Mouse (Mus musculus): ENCODE results near the gene Hsd11b2. TPM values are rescaled to one million over a fixed set of nuclear protein-coding genes. Genes with fewer than 3 reads are reported as not detected.

The Hsd11b2 gene
- polyA plus RNA-seq, 1 experiment from 2014 or later: 2.2 TPM

DNA sequence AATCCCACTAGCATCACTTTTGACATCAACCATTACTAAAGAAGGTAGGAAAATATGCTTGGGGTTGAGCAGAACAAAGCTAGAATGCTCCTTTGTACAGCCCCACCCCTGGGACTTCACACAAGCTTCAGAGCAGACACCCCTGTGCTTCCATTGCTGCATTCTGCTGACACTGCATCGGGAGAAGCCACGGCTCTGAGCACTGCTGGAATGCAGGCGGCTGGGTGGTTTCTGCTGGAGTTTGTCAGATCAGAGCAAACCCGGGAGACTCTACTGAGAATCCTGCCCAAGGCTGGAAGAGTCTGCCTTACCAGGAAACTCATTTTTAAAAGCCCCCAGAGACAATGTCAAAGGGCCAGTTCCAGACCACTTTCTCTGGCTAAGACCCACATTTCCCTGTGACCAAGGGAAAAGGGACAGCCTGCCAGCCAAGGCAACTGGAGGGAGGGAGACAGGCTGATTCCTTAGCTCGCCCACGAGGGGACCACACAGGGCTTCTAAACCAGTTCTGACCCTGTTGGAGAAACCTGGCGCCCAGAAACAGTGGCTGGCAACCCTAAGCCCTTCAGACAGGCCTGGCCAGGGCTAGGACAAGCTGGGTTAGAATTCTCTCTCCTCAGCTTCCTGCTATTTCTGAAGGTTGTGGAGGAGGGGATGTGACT lies 26.1 kb downstream of the Hsd11b2 start:
- 0 out of 2 replicates have a peak, but pooled peaks cover 3% of the 10 kb centered on the region for H3K36me3 ChIP-seq (ENCODE audit: control insufficient read depth, insufficient read depth, low read length)
- peak; percentile 72 for ATAC-seq (ENCODE audit: low read depth)
- 45% methylated on average over 7 of the region's 7 CpGs for WGBS
- H3K4me2 ChIP-seq (ENCODE audit: low read depth, low read length): no peak overlapping the region
- no peak overlapping the region for H3K9ac ChIP-seq (ENCODE audit: low read length)
- H3K27ac ChIP-seq (ENCODE audit: low read length): peak overlapping the region; percentile 60
- no peaks in the 10 kb centered on the region for H3K9me3 ChIP-seq (ENCODE audit: control insufficient read depth, low read length)
- no peak overlapping the region for H3K4me3 ChIP-seq (ENCODE audit: low read length)
- peaks cover 32% of the 10 kb centered on the region for H3K4me1 ChIP-seq (replicated peaks; ENCODE audit: control insufficient read depth, insufficient read depth, low read length)
- no peaks in the 10 kb centered on the region for H3K27me3 ChIP-seq (ENCODE audit: control insufficient read depth, insufficient read depth, low read depth, low read length)

DNA sequence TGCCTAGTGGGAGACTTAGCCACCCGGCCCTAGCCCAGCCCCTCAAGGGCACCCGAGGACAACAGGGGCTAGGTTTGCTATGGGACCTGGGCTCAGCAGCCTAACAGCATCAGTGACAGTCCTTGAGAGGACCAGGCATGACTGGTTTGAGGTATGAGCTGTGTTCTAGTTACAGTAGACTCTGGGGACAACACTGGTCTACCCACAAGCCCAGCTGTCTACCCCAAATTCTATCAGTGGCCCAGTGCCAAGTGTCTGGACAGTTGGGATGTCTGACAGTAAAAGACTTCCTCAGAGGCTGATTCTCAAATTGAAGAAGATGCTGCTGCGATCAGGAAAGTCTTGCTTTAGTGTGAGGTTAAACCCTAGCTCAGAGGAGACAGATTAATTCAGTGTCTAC lies 26.7 kb downstream of the Hsd11b2 start:
- H3K4me3 ChIP-seq (ENCODE audit: low read length): no peak overlapping the region
- H3K27me3 ChIP-seq (ENCODE audit: control insufficient read depth, insufficient read depth, low read depth, low read length): no peaks in the 10 kb centered on the region
- H3K9me3 ChIP-seq (ENCODE audit: control insufficient read depth, low read length): no peaks in the 10 kb centered on the region
- H3K27ac ChIP-seq (ENCODE audit: low read length): peak overlapping the region; percentile 60
- H3K4me1 ChIP-seq (replicated peaks; ENCODE audit: control insufficient read depth, insufficient read depth, low read length): peaks cover 32% of the 10 kb centered on the region
- H3K36me3 ChIP-seq (ENCODE audit: control insufficient read depth, insufficient read depth, low read length): 0 out of 2 replicates have a peak, but pooled peaks cover 3% of the 10 kb centered on the region
- H3K4me2 ChIP-seq (ENCODE audit: low read depth, low read length): no peak overlapping the region
- 68% methylated on average over 3 of the region's 3 CpGs for WGBS
- no peak overlapping the region; the same call in 1 of the 2 replicates for H3K9ac ChIP-seq (ENCODE audit: low read length)
- ATAC-seq (ENCODE audit: low read depth): peak; percentile 11; the same call in 1 of the 2 replicates

DNA sequence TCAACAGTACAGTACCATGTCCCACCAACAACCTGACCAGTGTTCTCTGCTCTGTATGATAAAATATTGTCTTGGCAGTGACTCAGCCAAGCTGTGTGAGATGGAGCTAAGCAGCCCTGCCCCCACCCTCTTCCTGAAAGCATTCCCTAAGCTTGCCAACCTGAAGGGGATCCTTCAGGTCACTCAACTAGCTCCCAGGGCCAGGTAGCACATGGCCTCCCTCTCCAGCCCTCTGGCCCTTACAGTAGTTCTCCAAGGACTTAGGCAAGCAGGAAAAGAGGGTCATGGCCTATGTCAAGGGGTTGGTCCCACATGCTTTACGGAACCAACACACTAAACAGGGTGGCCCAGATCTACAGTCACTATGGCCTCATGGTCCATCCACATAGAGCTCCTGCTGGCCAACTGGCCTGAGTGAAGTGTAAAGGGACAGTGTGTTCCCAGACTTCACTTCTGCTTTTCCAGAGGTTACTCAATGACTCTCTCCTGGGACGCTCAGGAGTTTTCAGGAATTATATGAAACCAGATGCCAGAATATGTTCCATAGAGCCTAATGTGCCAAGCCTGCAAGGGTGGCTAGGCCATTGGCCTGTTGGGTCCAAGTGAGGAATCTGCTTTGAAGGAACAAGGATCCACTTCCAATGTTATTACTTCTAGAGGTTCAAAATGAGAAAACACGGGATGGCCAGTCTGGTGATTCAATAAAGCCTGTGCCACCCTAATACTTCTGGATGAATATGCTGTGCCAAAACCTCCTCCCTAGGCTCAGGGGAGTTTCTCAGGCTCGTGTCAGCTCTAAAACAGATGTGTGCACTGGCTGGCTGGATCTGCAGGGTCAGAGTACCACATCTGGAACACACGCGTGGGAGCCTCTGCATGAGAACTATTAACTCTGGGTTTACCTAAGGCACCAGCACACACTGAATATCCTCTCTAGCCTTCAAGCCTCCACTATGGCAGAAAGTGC lies 28.1 kb downstream of the Hsd11b2 start:
- Histone ChIP-seq H3K27ac (ENCODE audit: low read length) (no peak overlapping the region), H3K4me1 (replicated peaks; ENCODE audit: control insufficient read depth, insufficient read depth, low read length) (peaks cover 32% of the 10 kb centered on the region), H3K4me3 (ENCODE audit: low read length) (no peak overlapping the region), H3K4me2 (ENCODE audit: low read depth, low read length) (no peak overlapping the region), H3K27me3 (ENCODE audit: control insufficient read depth, insufficient read depth, low read depth, low read length) (no peaks in the 10 kb centered on the region), H3K36me3 (ENCODE audit: control insufficient read depth, insufficient read depth, low read length) (0 out of 2 replicates have a peak, but pooled peaks cover 3% of the 10 kb centered on the region), H3K9ac (ENCODE audit: low read length) (no peak overlapping the region), H3K9me3 (ENCODE audit: control insufficient read depth, low read length) (no peaks in the 10 kb centered on the region)
- WGBS: 79% methylated on average over 6 of the region's 6 CpGs
- no peak for ATAC-seq (ENCODE audit: low read depth)

DNA sequence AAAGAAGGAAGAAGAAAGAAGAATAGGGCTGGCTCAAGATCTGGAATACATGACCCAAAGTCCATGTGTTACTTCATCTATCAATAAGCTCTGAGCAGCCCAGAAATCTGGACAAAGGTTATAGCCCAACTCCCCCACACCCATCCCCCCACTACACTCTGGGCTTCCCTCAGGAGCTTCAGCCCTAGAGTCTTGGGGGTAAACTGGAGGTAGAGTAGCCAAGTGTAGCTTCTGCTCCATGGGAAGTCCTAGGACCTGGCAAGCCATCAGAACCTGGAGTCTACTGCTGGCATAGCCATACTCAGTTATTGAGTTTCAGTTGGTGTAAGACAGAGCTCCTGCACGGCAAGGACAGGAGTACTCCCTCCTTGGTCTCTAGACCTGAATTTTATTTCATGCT lies 31.0 kb downstream of the Hsd11b2 start:
- H3K9ac ChIP-seq (ENCODE audit: low read length): no peak overlapping the region
- H3K4me1 ChIP-seq (replicated peaks; ENCODE audit: control insufficient read depth, insufficient read depth, low read length): peaks cover 20% of the 10 kb centered on the region
- no peaks in the 10 kb centered on the region for H3K27me3 ChIP-seq (ENCODE audit: control insufficient read depth, insufficient read depth, low read depth, low read length)
- H3K9me3 ChIP-seq (ENCODE audit: control insufficient read depth, low read length): no peaks in the 10 kb centered on the region
- WGBS: 82% methylated on average over 1 of the region's 1 CpGs
- H3K36me3 ChIP-seq (ENCODE audit: control insufficient read depth, insufficient read depth, low read length): no peaks in the 10 kb centered on the region
- no peak overlapping the region for H3K4me2 ChIP-seq (ENCODE audit: low read depth, low read length)
- H3K4me3 ChIP-seq (ENCODE audit: low read length): no peak overlapping the region
- H3K27ac ChIP-seq (ENCODE audit: low read length): no peak overlapping the region
- no peak for ATAC-seq (ENCODE audit: low read depth)

DNA sequence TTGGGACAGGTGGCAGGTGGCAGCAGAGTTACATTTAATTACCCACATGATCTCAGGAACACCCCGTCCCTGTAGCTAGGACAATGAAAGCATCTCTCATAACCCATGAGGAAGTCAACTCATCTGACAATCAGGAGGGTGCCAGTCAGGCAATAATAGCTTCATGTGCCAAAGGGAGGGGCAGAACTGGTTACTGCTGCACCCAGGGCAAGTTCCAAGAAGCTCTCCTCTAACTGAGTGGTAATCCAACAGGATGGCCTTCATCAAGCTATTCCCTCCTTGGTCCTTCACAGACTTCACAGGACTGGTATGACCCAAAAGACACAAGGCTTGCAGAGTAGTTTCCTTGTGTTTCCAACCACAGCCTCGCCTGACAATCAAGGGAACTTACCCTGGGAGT lies 31.5 kb downstream of the Hsd11b2 start:
- H3K9ac ChIP-seq (ENCODE audit: low read length): no peak overlapping the region
- no peaks in the 10 kb centered on the region for H3K9me3 ChIP-seq (ENCODE audit: control insufficient read depth, low read length)
- H3K4me2 ChIP-seq (ENCODE audit: low read depth, low read length): no peak overlapping the region
- H3K4me3 ChIP-seq (ENCODE audit: low read length): no peak overlapping the region
- H3K36me3 ChIP-seq (ENCODE audit: control insufficient read depth, insufficient read depth, low read length): no peaks in the 10 kb centered on the region
- ATAC-seq (ENCODE audit: low read depth): no peak
- peaks cover 15% of the 10 kb centered on the region for H3K4me1 ChIP-seq (replicated peaks; ENCODE audit: control insufficient read depth, insufficient read depth, low read length)
- no peaks in the 10 kb centered on the region for H3K27me3 ChIP-seq (ENCODE audit: control insufficient read depth, insufficient read depth, low read depth, low read length)
- H3K27ac ChIP-seq (ENCODE audit: low read length): no peak overlapping the region
- WGBS: 69% methylated on average over 2 of the region's 2 CpGs

DNA sequence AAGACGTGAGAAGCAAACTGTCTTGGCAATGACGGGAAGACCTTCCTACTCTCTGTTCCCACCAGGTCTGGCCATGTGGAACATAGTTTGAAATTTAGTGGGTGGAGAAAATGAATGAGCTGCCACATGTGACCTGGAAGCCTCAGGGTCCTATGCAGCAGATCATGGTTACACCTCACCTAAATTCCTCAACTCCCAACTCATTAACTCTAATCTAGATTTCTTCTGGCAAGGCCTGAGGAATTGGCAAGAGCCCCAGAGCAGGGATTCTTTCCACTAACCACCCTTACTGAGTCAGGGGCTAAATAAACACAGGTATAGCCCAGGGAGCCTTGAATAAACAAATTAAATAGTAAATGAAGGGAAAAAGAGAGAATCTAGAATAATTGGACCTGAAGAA lies 33.5 kb downstream of the Hsd11b2 start:
- Histone ChIP-seq H3K27me3 (ENCODE audit: control insufficient read depth, insufficient read depth, low read depth, low read length) (no peaks in the 10 kb centered on the region), H3K9me3 (ENCODE audit: control insufficient read depth, low read length) (no peaks in the 10 kb centered on the region), H3K27ac (ENCODE audit: low read length) (no peak overlapping the region), H3K4me2 (ENCODE audit: low read depth, low read length) (no peak overlapping the region), H3K36me3 (ENCODE audit: control insufficient read depth, insufficient read depth, low read length) (no peaks in the 10 kb centered on the region), H3K4me1 (replicated peaks; ENCODE audit: control insufficient read depth, insufficient read depth, low read length) (no peaks in the 10 kb centered on the region), H3K4me3 (ENCODE audit: low read length) (no peak overlapping the region), H3K9ac (ENCODE audit: low read length) (no peak overlapping the region)
- WGBS: 86% methylated on average over 2 of the region's 2 CpGs
- no peak for ATAC-seq (ENCODE audit: low read depth)

DNA sequence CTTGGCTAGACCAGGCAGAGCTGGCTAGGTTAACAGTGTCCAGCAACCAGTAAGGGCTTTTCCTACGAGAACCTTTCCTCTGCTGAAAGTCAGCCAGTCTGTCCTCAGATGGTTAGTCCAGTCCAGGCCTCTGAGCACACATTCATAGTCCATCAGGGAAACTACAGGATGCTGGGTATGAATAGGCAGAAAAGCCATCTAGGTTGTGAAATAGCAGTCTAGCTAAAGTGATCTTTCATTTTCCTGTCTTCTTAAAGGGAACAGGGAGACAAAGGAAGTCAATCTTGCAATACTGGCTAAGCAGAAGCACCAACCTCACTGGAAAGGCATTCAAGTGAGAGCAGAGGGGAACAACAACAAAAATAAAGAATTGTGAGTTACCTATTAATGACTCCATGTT lies 34.3 kb downstream of the Hsd11b2 start:
- no peak for ATAC-seq (ENCODE audit: low read depth)
- H3K9ac ChIP-seq (ENCODE audit: low read length): no peak overlapping the region
- no peak overlapping the region for H3K4me3 ChIP-seq (ENCODE audit: low read length)
- H3K27me3 ChIP-seq (ENCODE audit: control insufficient read depth, insufficient read depth, low read depth, low read length): no peaks in the 10 kb centered on the region
- H3K27ac ChIP-seq (ENCODE audit: low read length): no peak overlapping the region
- no peak overlapping the region for H3K4me2 ChIP-seq (ENCODE audit: low read depth, low read length)
- 67% methylated on average over 1 of the region's 1 CpGs for WGBS
- H3K4me1 ChIP-seq (replicated peaks; ENCODE audit: control insufficient read depth, insufficient read depth, low read length): no peaks in the 10 kb centered on the region
- H3K9me3 ChIP-seq (ENCODE audit: control insufficient read depth, low read length): no peaks in the 10 kb centered on the region
- H3K36me3 ChIP-seq (ENCODE audit: control insufficient read depth, insufficient read depth, low read length): no peaks in the 10 kb centered on the region

DNA sequence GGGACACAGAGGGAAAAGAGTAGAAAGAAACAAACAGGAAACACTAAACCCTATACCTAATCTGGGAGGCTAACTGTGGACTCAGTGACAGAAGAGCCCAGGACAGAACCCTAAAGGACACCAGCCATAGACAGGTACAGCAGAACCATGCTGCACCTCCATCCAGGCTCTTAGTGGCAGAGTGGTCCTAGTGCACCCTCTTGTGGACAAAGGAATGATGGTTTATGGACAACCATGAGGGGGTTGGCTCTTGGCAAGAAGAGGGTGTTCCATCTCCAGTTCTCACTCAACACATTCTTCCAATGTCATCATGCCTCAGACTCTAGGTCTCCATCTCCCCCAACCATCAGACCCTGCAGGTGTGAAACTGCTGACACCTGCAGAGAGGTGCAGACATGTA lies 35.5 kb downstream of the Hsd11b2 start:
- no peak overlapping the region for H3K9ac ChIP-seq (ENCODE audit: low read length)
- no peak overlapping the region for H3K27ac ChIP-seq (ENCODE audit: low read length)
- no peaks in the 10 kb centered on the region for H3K4me1 ChIP-seq (replicated peaks; ENCODE audit: control insufficient read depth, insufficient read depth, low read length)
- H3K36me3 ChIP-seq (ENCODE audit: control insufficient read depth, insufficient read depth, low read length): no peaks in the 10 kb centered on the region
- peak; percentile 81 for ATAC-seq (ENCODE audit: low read depth)
- H3K4me2 ChIP-seq (ENCODE audit: low read depth, low read length): no peak overlapping the region
- no peak overlapping the region for H3K4me3 ChIP-seq (ENCODE audit: low read length)
- no peaks in the 10 kb centered on the region for H3K9me3 ChIP-seq (ENCODE audit: control insufficient read depth, low read length)
- H3K27me3 ChIP-seq (ENCODE audit: control insufficient read depth, insufficient read depth, low read depth, low read length): no peaks in the 10 kb centered on the region

DNA sequence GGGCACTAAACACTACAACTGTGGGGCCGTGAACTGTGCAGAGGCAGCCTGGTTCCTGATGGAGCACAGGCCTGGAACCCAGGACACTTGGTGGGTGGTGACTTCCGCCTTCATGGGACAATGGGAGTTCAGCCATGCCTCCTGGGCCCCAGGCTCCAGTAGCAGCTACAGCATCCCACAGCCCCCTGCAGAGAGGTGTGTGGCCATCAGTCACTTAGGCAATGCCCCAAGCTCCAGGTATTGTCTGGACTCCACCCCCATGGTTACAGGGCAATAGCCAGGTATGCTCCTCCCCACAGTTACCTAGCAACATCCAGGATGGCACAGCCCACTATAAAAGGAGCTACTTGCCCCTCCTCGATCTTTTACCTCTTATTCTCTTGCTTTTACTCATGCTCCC lies 36.7 kb downstream of the Hsd11b2 start:
- Histone ChIP-seq H3K4me2 (ENCODE audit: low read depth, low read length) (no peak overlapping the region), H3K36me3 (ENCODE audit: control insufficient read depth, insufficient read depth, low read length) (no peaks in the 10 kb centered on the region), H3K4me3 (ENCODE audit: low read length) (no peak overlapping the region), H3K9ac (ENCODE audit: low read length) (no peak overlapping the region), H3K27ac (ENCODE audit: low read length) (no peak overlapping the region), H3K9me3 (ENCODE audit: control insufficient read depth, low read length) (no peaks in the 10 kb centered on the region), H3K4me1 (replicated peaks; ENCODE audit: control insufficient read depth, insufficient read depth, low read length) (no peaks in the 10 kb centered on the region), H3K27me3 (ENCODE audit: control insufficient read depth, insufficient read depth, low read depth, low read length) (no peaks in the 10 kb centered on the region)
- no peak for ATAC-seq (ENCODE audit: low read depth)
- 69% methylated on average over 3 of the region's 3 CpGs for WGBS

Data from lung, embryonic 16.5 days (tissue).